Mouse (Mus musculus): ENCODE measurements at regions not wholly inside any gene's neighbourhood (a gene's known extent, or its start where the extent isn't known, plus 50 kb on each side); places are given as distances from the start of the nearest gene placed in this dataset.
"Not testable (repeated sequence)": the region's sequence is repeated elsewhere in the genome, so short reads cannot be mapped to it uniquely, and the experiment has no call there.

DNA sequence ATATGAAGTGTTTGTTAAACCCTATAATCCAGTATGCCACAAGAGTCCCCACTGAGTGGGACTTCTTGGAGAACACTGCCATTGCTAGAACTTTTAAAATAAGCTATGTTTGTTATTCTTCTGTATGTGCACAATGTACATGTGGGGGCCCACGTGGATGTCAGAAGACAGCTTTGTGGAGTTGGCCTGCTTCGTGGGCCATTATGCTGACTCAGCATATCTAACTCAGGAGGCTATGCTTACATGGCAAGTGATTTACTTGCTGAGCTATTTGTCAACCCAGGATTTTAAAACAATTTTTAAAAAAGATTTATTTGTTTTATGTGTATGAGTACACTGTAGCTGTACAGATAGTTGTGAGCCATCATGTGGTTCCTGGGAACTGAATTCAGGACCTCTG is 207.6 kb upstream of the Steap1 start:
- no peak for DNase-seq

DNA sequence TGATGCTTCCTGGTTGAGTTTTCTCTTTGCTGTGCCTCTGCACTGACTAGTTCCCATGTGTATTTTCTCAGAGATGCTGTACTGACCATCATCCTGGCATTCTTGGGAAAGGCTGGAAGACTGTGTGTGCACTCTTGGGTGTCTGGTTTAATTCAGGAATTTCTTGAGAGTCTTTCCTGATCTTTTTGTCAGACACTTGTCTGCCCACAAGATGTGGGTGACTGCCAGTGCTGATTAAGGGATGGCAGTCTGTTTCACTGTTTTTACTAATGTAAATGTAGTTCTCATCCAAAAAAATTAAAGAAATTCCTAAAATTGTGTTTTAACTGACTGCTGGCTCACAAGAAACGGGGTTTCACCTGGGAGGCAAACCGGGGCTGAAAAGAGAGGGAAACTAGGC is 206.7 kb upstream of the Steap1 start:
- DNase-seq: no peak

DNA sequence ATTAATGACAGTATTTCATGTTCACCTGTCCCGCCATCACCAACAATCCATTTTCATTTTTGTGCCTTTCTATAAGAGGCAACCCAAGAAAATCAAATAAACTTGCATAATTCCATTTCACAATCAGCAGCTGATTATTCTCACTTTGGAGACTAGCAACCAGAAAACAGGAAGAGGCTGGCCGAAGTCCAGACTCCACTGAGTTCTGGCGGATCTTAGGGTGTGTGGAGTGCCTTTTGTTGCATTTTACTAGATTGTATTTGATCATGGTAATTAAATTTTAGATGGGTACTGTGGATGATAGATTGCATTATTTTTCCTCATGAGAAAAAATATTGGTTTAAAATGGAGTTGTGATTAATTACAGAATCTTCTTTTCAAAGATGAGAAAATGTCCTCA is 176.7 kb upstream of the Steap1 start:
- no peak for DNase-seq

DNA sequence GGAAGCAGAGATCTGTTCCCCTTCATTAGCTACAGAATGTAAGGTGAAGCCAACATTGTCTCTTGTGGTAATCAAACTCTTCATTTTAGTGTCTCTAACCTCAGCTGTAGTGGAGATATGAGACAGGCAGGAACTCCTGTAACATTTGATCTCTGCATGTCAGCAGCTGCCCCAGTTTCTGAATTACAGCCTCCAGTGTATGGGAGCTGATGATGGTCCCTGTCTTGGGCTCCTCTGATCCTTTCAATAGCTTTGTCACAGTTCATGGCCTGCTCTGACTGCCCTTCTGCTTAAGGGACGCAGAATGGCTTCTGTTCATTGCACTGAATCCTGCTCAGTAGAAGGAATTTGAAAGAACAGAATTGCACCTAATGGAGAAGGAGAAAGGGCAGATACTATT is 167.3 kb upstream of the Steap1 start:
- no peak for DNase-seq

DNA sequence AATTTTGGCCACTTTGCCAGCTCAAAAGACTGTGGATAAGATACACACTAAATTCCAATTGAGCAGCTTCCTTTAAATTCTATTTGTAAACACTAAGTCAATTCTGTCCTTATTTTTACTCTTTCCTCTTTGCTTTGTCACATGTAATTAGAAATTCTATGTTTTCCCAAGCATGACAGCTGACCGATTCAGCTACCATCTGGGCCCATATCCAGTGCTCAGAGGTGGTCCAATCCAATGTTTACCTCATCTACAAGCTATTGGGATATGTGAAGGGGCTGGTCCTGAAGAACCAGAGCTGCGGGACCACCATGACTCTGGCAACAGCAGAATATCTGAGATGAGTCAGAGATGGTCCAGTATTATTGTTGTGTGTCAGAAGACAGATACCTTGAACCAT is 140.2 kb upstream of the Steap1 start:
- DNase-seq: no peak

DNA sequence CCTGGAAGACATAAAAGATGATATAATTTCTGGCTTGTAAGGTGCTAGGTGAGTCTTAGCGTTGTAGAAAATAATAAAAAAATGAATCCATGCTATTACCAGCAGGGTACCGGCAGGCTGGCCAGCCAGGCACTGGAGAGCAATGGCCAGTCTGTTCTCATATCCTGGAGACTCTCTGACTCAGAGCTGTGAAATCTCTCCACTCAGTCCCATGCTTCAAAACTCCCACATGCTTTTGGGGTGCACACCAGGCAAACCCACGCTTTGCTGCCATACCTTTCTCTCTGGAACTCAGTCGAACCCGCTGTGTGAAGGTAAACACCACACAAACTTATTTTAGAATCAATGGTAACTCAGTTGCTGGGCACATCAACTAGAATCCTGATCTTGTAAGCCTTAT is 124.3 kb upstream of the Steap1 start:
- no peak for DNase-seq

DNA sequence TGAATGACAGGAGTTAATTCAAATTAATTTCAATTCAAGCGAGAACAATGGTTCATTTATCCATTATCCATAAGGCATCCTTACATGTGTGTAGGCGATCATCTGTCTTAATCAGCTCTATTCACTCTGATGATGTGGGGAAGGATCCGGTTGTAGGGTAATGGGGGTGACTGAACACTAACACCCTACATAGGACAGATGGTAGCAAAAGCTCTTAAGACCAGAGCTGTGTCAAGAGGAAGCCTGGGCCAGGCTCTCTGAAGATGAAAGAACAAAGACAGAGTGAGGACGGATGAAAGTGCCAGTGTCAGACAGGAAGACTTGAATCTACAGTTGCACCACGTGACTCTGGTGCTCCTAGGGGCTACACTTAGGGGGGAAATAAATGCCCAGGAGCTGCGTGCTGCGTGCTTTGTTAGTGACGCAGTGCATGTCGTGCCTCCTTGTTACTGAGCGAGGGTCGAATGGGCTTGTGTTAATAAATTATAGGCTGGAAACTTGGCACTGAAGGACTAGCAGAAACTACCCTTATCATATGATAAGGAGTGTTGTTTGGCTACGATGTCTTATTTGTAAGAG is 107.1 kb upstream of the Steap1 start:
- DNase-seq: no peak

DNA sequence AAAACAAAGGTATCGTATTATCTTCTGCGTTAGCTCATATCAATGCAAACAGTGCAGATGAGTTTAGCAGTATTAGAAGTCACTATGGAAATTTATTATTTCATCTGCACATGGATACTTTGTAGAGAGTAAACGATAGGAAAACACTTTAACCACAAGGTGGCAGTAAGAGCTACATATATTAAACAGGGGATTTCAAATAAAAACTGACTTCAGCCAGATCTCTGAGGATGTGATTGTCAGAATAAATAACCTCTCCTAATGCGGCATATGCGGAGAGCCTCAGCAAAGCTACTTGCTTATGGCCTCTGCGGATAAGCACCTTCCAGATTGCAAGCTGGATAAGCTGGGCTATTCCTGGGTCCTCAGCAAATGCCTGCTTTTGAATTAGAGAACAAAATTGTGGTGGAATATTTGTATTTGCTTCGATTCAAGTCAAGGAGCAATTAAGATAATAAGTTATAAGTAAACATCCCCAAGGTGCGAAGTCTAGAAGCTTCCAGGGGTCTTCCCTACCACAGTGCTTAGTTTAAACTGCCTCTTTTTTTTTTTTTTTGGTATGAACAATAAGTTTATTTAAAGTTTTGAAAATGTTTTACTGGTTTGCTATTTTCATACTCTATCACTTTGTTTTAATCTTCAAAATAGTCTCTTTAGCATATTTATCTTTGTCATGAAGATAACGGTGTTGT is 96.8 kb upstream of the Steap1 start:
- peak; percentile 31 for DNase-seq

DNA sequence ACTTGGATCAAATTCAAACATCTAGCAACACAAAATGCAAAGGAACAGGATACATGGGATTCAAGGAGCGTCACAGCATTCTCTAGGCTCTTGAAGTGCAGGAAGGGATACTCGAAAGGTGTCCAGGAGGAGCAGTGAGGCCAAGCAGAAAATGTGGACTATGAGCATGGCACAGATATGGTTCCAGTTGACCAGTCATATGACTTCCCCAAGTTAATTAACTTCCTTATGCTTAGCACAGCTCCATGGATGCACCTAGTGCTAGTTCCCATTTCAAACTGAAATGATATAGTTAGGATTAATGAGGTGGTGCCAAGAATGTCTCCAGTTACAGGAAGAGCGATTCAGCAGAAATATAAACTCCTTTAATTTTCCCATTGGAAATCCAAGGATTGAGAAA is 95.2 kb upstream of the Steap1 start:
- DNase-seq: peak; percentile 28

DNA sequence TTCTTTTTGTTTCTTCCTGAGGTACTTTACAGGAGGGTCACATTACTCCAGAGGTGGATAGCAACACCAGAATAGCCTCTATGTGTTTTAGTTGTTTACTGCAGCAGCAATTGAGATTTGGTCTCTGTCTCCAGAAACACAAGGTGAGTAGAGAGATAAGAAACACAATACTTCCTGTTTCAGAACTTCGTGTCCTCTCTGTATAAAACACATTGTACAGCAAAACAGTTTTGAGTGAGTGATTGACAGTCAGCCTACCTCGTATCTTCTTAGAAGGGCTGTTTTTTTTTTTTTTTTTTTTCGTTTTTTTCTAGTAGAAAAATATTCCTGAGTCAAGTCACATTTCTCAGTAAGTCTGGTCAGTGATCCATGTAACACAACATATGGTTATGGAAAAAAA is 89.6 kb upstream of the Steap1 start:
- DNase-seq: no peak

DNA sequence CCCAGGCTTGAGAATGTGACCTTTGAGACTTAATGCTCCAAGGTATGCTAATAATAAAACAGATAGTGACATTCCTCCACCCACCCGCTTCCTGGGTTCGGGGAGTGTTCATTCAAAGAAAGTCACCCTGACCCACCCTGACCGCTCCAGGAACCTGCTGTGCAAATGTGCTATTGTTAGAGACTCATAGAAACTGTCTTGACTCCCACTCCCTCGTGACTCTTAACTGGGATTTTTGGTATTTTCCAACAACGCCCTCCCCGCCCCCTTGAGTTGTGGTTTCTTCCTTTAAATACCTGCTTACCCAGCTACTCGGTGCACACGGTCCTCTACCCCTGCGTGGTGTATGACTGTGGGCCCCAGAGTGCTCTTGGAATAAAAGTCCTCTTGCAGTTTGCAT is 73.5 kb upstream of the Steap1 start:
- DNase-seq: not testable (repeated sequence)
